Mouse (Mus musculus) small intestine, adult 2 months (tissue): ENCODE measurements around the gene Pgbd5.

Source experiments
- CTCF ChIP-seq: fragments of 200-500 bp; IDR thresholded peaks from 2 replicates; pipeline ENCODE4 v1.5.1; 2012; ENCODE audit warnings: low read depth, mild to moderate bottlenecking, control low read depth, inconsistent platforms, low read length, moderate library complexity, mixed read lengths; ENCODE audit not compliant: insufficient replicate concordance, insufficient read length; ENCODE audit errors: extremely low read depth
- POLR2A ChIP-seq: fragments of 200-500 bp; IDR thresholded peaks from 2 replicates; pipeline ENCODE4 v1.6.1; 2012; ENCODE audit warnings: low read depth, mild to moderate bottlenecking, control low read depth, inconsistent platforms, low read length, moderate library complexity

DNA sequence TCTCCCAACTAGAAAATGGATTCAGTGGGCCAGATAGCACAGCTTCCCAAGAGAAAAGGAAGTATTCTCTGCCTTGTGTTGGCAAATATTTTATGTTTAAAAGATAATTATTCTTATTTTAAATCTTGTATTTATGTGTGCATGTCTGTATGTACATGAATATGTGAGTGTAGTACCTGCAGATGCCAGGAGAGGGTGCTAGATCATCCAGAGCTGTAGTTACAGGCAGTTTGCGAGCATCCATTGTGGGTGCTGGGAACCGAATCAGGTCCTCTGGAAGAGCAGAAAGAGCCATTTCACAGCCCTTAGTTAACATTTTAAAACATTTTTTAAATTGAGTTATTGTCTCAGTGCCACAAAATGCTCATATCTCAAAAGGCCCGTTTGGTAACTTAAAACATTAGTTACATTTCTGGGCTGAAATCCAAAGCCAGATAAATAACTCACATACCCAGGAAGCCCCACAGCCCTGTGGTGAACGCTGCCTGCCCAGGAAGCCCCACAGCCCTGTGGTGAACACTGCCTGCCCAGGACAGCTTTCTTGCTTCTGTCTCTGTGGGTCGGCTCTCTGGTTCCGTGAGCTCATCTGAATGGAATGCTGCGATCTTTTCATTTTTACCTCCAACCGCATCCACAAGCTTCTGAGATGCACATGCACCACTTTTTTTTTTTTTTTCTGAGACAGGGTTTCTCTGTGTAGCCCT, 10.9 kb upstream of the Pgbd5 start:
- TF ChIP-seq CTCF (no peak), POLR2A (no peak)
